Mouse (Mus musculus) liver, embryonic 14.5 days (tissue): Measurements from ENCODE around the gene Med29.

Experiments
- CTCF ChIP-seq: IDR thresholded peaks from 2 replicates; pipeline ENCODE4 v1.5.1; 2016; ENCODE audit warnings: antibody characterized with exemption, low read depth, control low read depth
- EP300 ChIP-seq: IDR thresholded peaks from 2 replicates; pipeline ENCODE4 v1.6.1; 2016; ENCODE audit warnings: antibody characterized with exemption, low read depth

DNA sequence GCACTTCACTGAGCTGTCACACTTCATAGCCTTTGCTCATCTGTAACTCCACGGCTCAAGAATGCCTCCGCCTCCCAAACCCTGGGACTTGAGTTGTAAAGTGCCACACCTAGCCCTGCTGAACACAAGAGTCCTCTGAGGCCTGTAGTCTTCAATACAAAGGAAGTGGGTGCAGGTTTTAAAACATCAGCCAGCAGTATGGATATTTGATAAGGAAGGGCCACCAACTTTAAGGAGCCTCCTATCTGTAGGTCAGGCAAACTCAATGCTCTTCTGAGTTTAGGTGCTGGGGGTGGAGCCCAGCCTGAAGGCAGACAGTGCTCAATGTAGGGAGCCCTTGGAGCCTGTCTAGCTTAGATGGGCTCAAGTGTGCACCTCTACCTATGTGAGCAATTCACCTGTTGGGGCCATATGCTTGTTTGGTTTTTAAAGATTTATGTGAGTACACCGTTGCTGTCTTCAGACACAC is 38.4 kb downstream of the Med29 start:
- TF ChIP-seq EP300 = no peak
- no peak for TF ChIP-seq CTCF
